Mouse (Mus musculus) activated CD4-positive, CD25-positive, alpha-beta regulatory T cell, adult 9 weeks (primary cell): Measurements from ENCODE around the gene Mrpl37. TPM values are rescaled to one million over a fixed set of nuclear protein-coding genes. Genes with fewer than 3 reads are reported as not detected.

ENCODE experiments used
- polyA plus RNA-seq: library from polyadenylated mRNA; unstranded; fragments of 100-300 nt; shearing (Covaris generic); gene quantifications from one replicate; pipeline ENCODE4 v1.2.1, GENCODE M21; 2017

Gene Mrpl37
- 72.2 TPM for polyA plus RNA-seq

GRCm38 (mm10) chr4:107066252-107067124 lies at the start of gene Mrpl37, which contains the start of gene Cyb5rl:
Gene Mrpl37, minus strand, starts transcription at chr4:107066868.
Gene Cyb5rl, plus strand, starts transcription at chr4:107066988.

GRCm38 (mm10) chr4:107096841-107097373 lies 30.2 kb upstream of the Mrpl37 start, which contains the start of gene Cdcp2:
Gene Cdcp2, plus strand, starts transcription at chr4:107096891.

Other genes with a start within 250 kb of the Mrpl37 start
- gene Ssbp3, start 156.2 kb downstream of the Mrpl37 start, polyA plus RNA-seq = 23.4 TPM
- gene Cyb5rl, start 120 bp upstream of the Mrpl37 start, polyA plus RNA-seq = 5.8 TPM
- not detected for gene Cdcp2, start 30.0 kb upstream of the Mrpl37 start, polyA plus RNA-seq
- gene Tmem59, start 111.5 kb upstream of the Mrpl37 start, polyA plus RNA-seq = 447 TPM
- gene Tceanc2, start 112.2 kb upstream of the Mrpl37 start, polyA plus RNA-seq = 19.0 TPM
- 0.26 TPM for gene Ldlrad1, start 142.3 kb upstream of the Mrpl37 start, polyA plus RNA-seq
- gene Lrrc42, start 186.7 kb upstream of the Mrpl37 start, polyA plus RNA-seq = 31.7 TPM
- 28.2 TPM for gene Hspb11, start 186.7 kb upstream of the Mrpl37 start, polyA plus RNA-seq
- gene Dio1, start 240.3 kb upstream of the Mrpl37 start, polyA plus RNA-seq = not detected
- gene Yipf1, start 247.5 kb upstream of the Mrpl37 start, polyA plus RNA-seq = 119 TPM